Mouse (Mus musculus): ENCODE data around the gene AB124611. TPM values are rescaled to one million over a fixed set of nuclear protein-coding genes. Genes with fewer than 3 reads are reported as not detected.

AB124611 gene
- polyA plus RNA-seq, 1 experiment from 2014 or later = 3.0 TPM

- H3K4me2 ChIP-seq (replicated peaks) = no peak overlapping the region
- H3K4me3 ChIP-seq = no peak overlapping the region
- peaks cover 19% of the 10 kb centered on the region for H3K4me1 ChIP-seq
- H3K27me3 ChIP-seq = no peaks in the 10 kb centered on the region
- no peaks in the 10 kb centered on the region for H3K9me3 ChIP-seq
- ATAC-seq (replicated peaks) = no peak
- no peak overlapping the region for H3K9ac ChIP-seq (replicated peaks)
- 0 out of 2 replicates have a peak, but pooled peaks cover 9% of the 10 kb centered on the region for H3K36me3 ChIP-seq
- 96% methylated on average over 6 of the region's 6 CpGs for WGBS
- H3K27ac ChIP-seq (replicated peaks) = no peak overlapping the region
Observed at GRCm38 (mm10) chr9:21553607-21554273, 27.8 kb downstream of the AB124611 start.

- no peak overlapping the region for H3K9ac ChIP-seq (replicated peaks)
- no peak for ATAC-seq (replicated peaks)
- H3K36me3 ChIP-seq = 0 out of 2 replicates have a peak, but pooled peaks cover 9% of the 10 kb centered on the region
- 89% methylated on average over 6 of the region's 6 CpGs for WGBS
- H3K4me2 ChIP-seq (replicated peaks) = no peak overlapping the region
- no peaks in the 10 kb centered on the region for H3K27me3 ChIP-seq
- 0 out of 2 replicates have a peak, but pooled peaks cover 10% of the 10 kb centered on the region for H3K4me1 ChIP-seq
- H3K9me3 ChIP-seq = no peaks in the 10 kb centered on the region
- H3K27ac ChIP-seq (replicated peaks) = no peak overlapping the region
- no peak overlapping the region for H3K4me3 ChIP-seq
Observed at GRCm38 (mm10) chr9:21555198-21555742, 29.3 kb downstream of the AB124611 start.

- 93% methylated on average over 2 of the region's 2 CpGs for WGBS
- ATAC-seq (replicated peaks) = no peak
- Histone ChIP-seq H3K4me1 (no peaks in the 10 kb centered on the region), H3K9me3 (no peaks in the 10 kb centered on the region), H3K9ac (replicated peaks) (no peak overlapping the region), H3K27ac (replicated peaks) (no peak overlapping the region), H3K36me3 (0 out of 2 replicates have a peak, but pooled peaks cover 5% of the 10 kb centered on the region), H3K27me3 (no peaks in the 10 kb centered on the region), H3K4me3 (no peak overlapping the region), H3K4me2 (replicated peaks) (no peak overlapping the region)
Observed at GRCm38 (mm10) chr9:21556996-21557395, 31.0 kb downstream of the AB124611 start.

GRCm38 (mm10) chr9:21557556-21557955, 31.6 kb downstream of the AB124611 start:
- no peaks in the 10 kb centered on the region for H3K9me3 ChIP-seq
- 94% methylated on average over 2 of the region's 2 CpGs for WGBS
- H3K36me3 ChIP-seq = peaks cover 7% of the 10 kb centered on the region; the same call in 1 of the 2 replicates
- no peak overlapping the region for H3K4me3 ChIP-seq
- H3K27ac ChIP-seq (replicated peaks) = no peak overlapping the region
- no peaks in the 10 kb centered on the region for H3K4me1 ChIP-seq
- H3K4me2 ChIP-seq (replicated peaks) = no peak overlapping the region
- no peaks in the 10 kb centered on the region for H3K27me3 ChIP-seq
- H3K9ac ChIP-seq (replicated peaks) = no peak overlapping the region
- no peak for ATAC-seq (replicated peaks)

- H3K27ac ChIP-seq (replicated peaks) = no peak overlapping the region
- H3K9me3 ChIP-seq = no peaks in the 10 kb centered on the region
- no peak for ATAC-seq (replicated peaks)
- no peaks in the 10 kb centered on the region for H3K4me1 ChIP-seq
- H3K9ac ChIP-seq (replicated peaks) = no peak overlapping the region
- WGBS = 82% methylated on average over 4 of the region's 4 CpGs
- H3K4me2 ChIP-seq (replicated peaks) = no peak overlapping the region
- peaks cover 6% of the 10 kb centered on the region; the same call in 1 of the 2 replicates for H3K36me3 ChIP-seq
- no peak overlapping the region for H3K4me3 ChIP-seq
- H3K27me3 ChIP-seq = no peaks in the 10 kb centered on the region
Observed at GRCm38 (mm10) chr9:21558366-21558765, 32.4 kb downstream of the AB124611 start.

GRCm38 (mm10) chr9:21559151-21559550, 33.2 kb downstream of the AB124611 start:
- H3K9ac ChIP-seq (replicated peaks) = no peak overlapping the region
- H3K4me1 ChIP-seq = no peaks in the 10 kb centered on the region
- H3K4me3 ChIP-seq = no peak overlapping the region
- WGBS = 94% methylated on average over 3 of the region's 3 CpGs
- no peak overlapping the region for H3K4me2 ChIP-seq (replicated peaks)
- H3K27me3 ChIP-seq = no peaks in the 10 kb centered on the region
- H3K27ac ChIP-seq (replicated peaks) = no peak overlapping the region
- H3K36me3 ChIP-seq = peaks cover 6% of the 10 kb centered on the region; the same call in 1 of the 2 replicates
- no peak for ATAC-seq (replicated peaks)
- no peaks in the 10 kb centered on the region for H3K9me3 ChIP-seq

GRCm38 (mm10) chr9:21564420-21564819, 38.4 kb downstream of the AB124611 start:
- WGBS = 88% methylated on average over 1 of the region's 1 CpGs
- H3K4me1 ChIP-seq = no peaks in the 10 kb centered on the region
- H3K36me3 ChIP-seq = peaks cover 8% of the 10 kb centered on the region
- no peaks in the 10 kb centered on the region for H3K27me3 ChIP-seq
- H3K9ac ChIP-seq (replicated peaks) = no peak overlapping the region
- H3K9me3 ChIP-seq = no peaks in the 10 kb centered on the region
- H3K4me2 ChIP-seq (replicated peaks) = no peak overlapping the region
- no peak overlapping the region for H3K27ac ChIP-seq (replicated peaks)
- H3K4me3 ChIP-seq = no peak overlapping the region
- ATAC-seq (replicated peaks) = no peak

GRCm38 (mm10) chr9:21565004-21565586, 39.1 kb downstream of the AB124611 start:
- Histone ChIP-seq H3K27ac (replicated peaks) (no peak overlapping the region), H3K27me3 (no peaks in the 10 kb centered on the region)

GRCm38 (mm10) chr9:21566538-21566937, 40.6 kb downstream of the AB124611 start:
- Histone ChIP-seq H3K4me3 (no peak overlapping the region), H3K27ac (replicated peaks) (no peak overlapping the region), H3K9ac (replicated peaks) (no peak overlapping the region), H3K4me2 (replicated peaks) (no peak overlapping the region), H3K36me3 (peaks cover 26% of the 10 kb centered on the region), H3K4me1 (no peaks in the 10 kb centered on the region), H3K27me3 (no peaks in the 10 kb centered on the region), H3K9me3 (no peaks in the 10 kb centered on the region)
- WGBS = 96% methylated on average over 1 of the region's 1 CpGs
- no peak for ATAC-seq (replicated peaks)

More at GRCm38 (mm10) chr9:21565004-21565586, 39.1 kb downstream of the AB124611 start:
- Histone ChIP-seq H3K4me1 (no peaks in the 10 kb centered on the region), H3K4me3 (no peak overlapping the region), H3K36me3 (peaks cover 14% of the 10 kb centered on the region), H3K9ac (replicated peaks) (no peak overlapping the region), H3K4me2 (replicated peaks) (no peak overlapping the region), H3K9me3 (no peaks in the 10 kb centered on the region)
- WGBS = 91% methylated on average over 4 of the region's 4 CpGs
- ATAC-seq (replicated peaks) = no peak

- ATAC-seq (replicated peaks) = no peak
- Histone ChIP-seq H3K27ac (replicated peaks) (no peak overlapping the region), H3K27me3 (no peaks in the 10 kb centered on the region), H3K4me1 (no peaks in the 10 kb centered on the region), H3K9ac (replicated peaks) (no peak overlapping the region), H3K9me3 (no peaks in the 10 kb centered on the region), H3K36me3 (peaks cover 31% of the 10 kb centered on the region), H3K4me3 (no peak overlapping the region), H3K4me2 (replicated peaks) (no peak overlapping the region)
- WGBS = 90% methylated on average over 2 of the region's 2 CpGs
Observed at GRCm38 (mm10) chr9:21567051-21567450, 41.1 kb downstream of the AB124611 start.

- H3K27ac ChIP-seq (replicated peaks) = no peak overlapping the region
- H3K4me2 ChIP-seq (replicated peaks) = no peak overlapping the region
- H3K4me3 ChIP-seq = no peak overlapping the region
- H3K4me1 ChIP-seq = no peaks in the 10 kb centered on the region
- no peaks in the 10 kb centered on the region for H3K27me3 ChIP-seq
- peaks cover 40% of the 10 kb centered on the region for H3K36me3 ChIP-seq
- no peak overlapping the region for H3K9ac ChIP-seq (replicated peaks)
- H3K9me3 ChIP-seq = no peaks in the 10 kb centered on the region
- ATAC-seq (replicated peaks) = no peak
- WGBS = 94% methylated on average over 8 of the region's 8 CpGs
Observed at GRCm38 (mm10) chr9:21568657-21569255, 42.8 kb downstream of the AB124611 start.
